Mouse (Mus musculus) cortical plate, adult 2 months (tissue): Measurements from ENCODE around the gene Cep68.

Experiments used
- CTCF ChIP-seq: fragments of 200-500 bp; IDR thresholded peaks from 2 replicates; pipeline ENCODE4 v1.5.1; 2011; ENCODE audit warnings: mild to moderate bottlenecking, control low read depth, low read length; ENCODE audit not compliant: insufficient read depth; ENCODE audit errors: extremely low read depth
- POLR2A ChIP-seq: fragments of 200-500 bp; IDR thresholded peaks from 2 replicates; pipeline ENCODE4 v1.6.1; 2011; ENCODE audit warnings: mild to moderate bottlenecking, low read length, control low read depth; ENCODE audit not compliant: insufficient read depth; ENCODE audit errors: extremely low read depth

DNA sequence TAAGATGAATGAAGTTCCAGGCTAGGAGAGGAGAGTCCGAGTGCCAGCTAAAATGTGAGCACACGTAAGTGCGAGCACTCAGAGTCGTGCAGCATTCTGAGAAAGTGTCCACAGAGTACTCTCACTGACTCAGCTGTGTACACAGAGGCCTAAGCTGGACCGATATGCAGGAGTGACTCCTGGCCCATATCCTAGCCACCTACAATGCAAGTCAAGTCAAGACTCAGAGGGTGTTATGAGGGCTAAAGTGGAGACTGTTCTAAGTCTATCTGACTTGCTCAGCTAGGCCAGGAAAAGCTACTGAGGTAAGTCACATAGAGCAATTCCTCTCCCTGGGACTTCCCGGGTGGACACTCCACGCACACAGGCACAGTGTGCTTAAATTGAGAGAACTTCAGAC, 12.2 kb downstream of the Cep68 start:
- TF ChIP-seq CTCF (no peak), POLR2A (no peak)
